Mouse (Mus musculus): ENCODE data around the gene Slc38a10. TPM values are rescaled to one million over a fixed set of nuclear protein-coding genes. Genes with fewer than 3 reads are reported as not detected.

The Slc38a10 gene
- polyA plus RNA-seq, 1 experiment from 2014 or later: 110 TPM

DNA sequence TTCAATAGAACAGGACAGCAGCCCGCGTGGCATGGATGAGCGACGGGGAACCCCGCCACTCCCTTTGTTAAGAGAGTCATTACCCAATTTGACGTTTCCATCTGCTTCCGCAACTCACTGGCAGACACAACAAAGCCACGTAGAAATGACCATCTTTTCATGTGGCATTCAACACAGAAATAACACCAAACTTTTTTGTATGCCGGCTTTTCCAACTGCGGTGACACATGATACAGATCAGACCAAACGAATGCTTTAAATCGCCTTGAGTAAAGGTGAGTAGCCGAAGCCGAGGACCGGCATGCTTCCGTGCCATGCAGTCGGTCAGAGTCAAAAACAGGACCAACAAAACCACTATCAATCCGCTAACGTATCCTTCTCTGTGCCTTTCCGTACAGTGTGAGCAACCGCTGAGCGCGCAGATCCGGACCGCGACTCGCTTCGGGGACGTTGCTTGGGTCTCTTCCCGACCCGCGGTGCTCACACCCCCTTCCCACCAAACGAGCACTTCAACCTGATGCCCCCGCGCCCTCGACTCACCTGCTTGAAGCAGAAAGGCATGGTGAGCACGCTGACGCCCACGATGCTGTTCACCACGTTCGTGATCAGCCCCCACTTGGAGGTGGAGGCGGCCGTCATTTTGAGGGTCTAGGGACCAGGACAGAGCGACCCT is 570 bp downstream of the Slc38a10 start:
- H3K4me3 ChIP-seq: peak overlapping the region; percentile 90
- H3K4me2 ChIP-seq: peak overlapping the region; percentile 74
- H3K9me3 ChIP-seq: no peaks in the 10 kb centered on the region
- WGBS: under 1% methylated on average over 44 of the region's 44 CpGs
- no peaks in the 10 kb centered on the region for H3K27me3 ChIP-seq
- 0 out of 2 replicates have a peak, but pooled peaks cover 11% of the 10 kb centered on the region for H3K36me3 ChIP-seq
- peak overlapping the region; percentile 88 for H3K27ac ChIP-seq
- peak overlapping the region; percentile 90 for H3K9ac ChIP-seq
- peak; percentile 34; the same call in 1 of the 2 replicates for ATAC-seq (ENCODE audit: low FRiP score)
- H3K4me1 ChIP-seq (replicated peaks): peaks cover 26% of the 10 kb centered on the region

DNA sequence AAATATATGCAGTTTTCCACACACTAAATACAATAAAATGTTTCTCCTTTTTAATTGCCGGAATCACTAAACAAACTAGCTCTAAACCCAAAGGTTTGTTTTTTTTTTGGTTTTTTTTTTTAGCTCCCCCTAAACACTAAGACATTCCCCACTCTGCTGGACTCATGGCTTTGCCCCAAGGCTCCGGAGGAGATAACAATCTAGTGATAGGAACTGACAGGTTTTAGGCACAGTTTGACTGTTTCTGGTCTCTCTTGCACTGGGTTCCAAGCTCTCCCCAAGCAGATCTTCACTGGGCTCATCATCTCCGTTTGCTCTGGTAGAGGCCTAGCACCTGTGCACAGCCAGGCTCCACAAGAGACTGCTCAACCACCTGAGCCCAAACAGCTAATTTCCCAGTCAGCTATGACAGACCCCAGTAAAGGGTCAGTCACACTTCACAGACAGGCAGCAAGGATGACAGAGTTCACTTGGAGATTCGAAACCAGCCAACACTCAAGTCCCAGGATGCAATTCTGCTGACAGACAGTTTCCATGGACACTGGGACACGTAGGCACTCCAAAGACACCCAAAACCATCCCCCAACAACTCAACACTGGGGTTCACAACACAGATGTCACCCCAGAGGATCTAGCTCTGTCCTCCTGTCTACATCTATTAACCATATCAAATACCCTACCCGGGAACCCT is 1.5 kb downstream of the Slc38a10 start:
- peak overlapping the region; percentile 90 for H3K4me3 ChIP-seq
- 0 out of 2 replicates have a peak, but pooled peaks cover 11% of the 10 kb centered on the region for H3K36me3 ChIP-seq
- 44% methylated on average over 6 of the region's 6 CpGs for WGBS
- H3K9ac ChIP-seq: peak overlapping the region; percentile 90
- peaks cover 30% of the 10 kb centered on the region for H3K4me1 ChIP-seq (replicated peaks)
- no peak for ATAC-seq (ENCODE audit: low FRiP score)
- no peaks in the 10 kb centered on the region for H3K9me3 ChIP-seq
- H3K27me3 ChIP-seq: no peaks in the 10 kb centered on the region
- H3K4me2 ChIP-seq: peak overlapping the region; percentile 74
- peak overlapping the region; percentile 88 for H3K27ac ChIP-seq

DNA sequence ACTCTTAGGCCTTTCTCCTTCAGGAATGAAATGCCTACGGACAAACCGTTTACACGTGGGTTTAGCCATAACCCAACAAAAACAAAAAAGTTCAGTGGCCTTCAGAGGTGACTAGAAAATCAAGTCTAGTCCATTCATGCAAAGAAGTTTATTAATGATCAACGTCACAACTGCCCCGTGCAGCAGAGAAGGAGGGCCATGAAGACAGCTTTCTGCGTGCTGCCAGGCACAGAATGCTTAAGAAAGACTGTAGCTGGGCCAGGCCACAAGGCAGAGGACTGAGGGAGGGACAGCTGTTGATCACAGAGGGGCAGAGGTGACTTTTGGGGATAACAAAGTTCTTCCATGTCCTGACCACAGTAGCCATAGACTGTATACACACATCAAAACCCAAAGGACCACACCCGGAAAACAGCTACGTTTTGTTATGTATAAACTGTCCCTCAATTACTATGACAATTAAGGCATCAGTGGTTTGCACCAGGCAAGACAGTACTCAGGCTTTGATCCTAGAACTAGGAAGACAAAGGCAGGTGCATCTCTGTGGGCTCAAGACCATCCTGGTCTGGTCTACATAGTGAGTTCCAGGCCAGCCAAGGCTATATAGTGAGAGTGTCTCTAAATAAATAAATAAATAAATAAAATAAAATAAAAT is 2.8 kb downstream of the Slc38a10 start:
- H3K4me1 ChIP-seq (replicated peaks): peaks cover 43% of the 10 kb centered on the region
- H3K9me3 ChIP-seq: no peaks in the 10 kb centered on the region
- H3K36me3 ChIP-seq: 0 out of 2 replicates have a peak, but pooled peaks cover 16% of the 10 kb centered on the region
- H3K4me2 ChIP-seq: no peak overlapping the region
- no peak overlapping the region for H3K27ac ChIP-seq
- no peaks in the 10 kb centered on the region for H3K27me3 ChIP-seq
- no peak overlapping the region for H3K9ac ChIP-seq
- WGBS: 89% methylated on average over 8 of the region's 8 CpGs
- H3K4me3 ChIP-seq: no peak overlapping the region
- no peak for ATAC-seq (ENCODE audit: low FRiP score)

- no peak overlapping the region for H3K4me2 ChIP-seq
- peaks cover 37% of the 10 kb centered on the region for H3K4me1 ChIP-seq (replicated peaks)
- H3K36me3 ChIP-seq: peaks cover 28% of the 10 kb centered on the region
- 74% methylated on average over 13 of the region's 13 CpGs for WGBS
- no peak overlapping the region for H3K4me3 ChIP-seq
- no peaks in the 10 kb centered on the region for H3K27me3 ChIP-seq
- no peak overlapping the region for H3K9ac ChIP-seq
- ATAC-seq (ENCODE audit: low FRiP score): no peak
- H3K9me3 ChIP-seq: no peaks in the 10 kb centered on the region
- H3K27ac ChIP-seq: no peak overlapping the region
Observed at GRCm38 (mm10) chr11:120143708-120144497, 7.2 kb downstream of the Slc38a10 start.

DNA sequence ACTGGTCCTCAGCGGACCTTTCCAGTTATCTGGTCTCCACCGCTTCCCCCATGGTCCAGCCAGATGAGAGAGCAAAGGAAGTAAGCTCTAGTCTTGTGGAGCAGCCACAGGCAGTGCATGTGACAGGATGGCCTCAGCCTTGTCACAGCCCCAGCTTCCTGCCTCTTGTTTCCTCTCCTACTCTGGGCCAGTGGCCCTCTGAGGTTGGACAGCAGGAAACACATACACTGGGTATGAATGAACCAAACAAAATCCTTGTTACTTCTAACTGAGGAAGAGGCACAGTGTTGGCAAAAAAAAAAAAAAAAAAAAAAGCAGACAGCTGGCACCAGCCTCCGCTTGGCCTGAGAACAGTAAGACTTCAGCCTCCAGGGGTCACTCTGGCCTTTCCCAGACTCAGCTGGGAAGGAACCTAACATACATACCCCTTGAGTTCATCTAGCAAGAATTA is 8.5 kb downstream of the Slc38a10 start:
- Histone ChIP-seq H3K27ac (no peak overlapping the region), H3K9ac (0 out of 2 replicates have a peak overlapping the region, but pooled peaks have one; percentile 51), H3K4me3 (no peak overlapping the region), H3K9me3 (no peaks in the 10 kb centered on the region), H3K27me3 (no peaks in the 10 kb centered on the region), H3K36me3 (peaks cover 40% of the 10 kb centered on the region), H3K4me2 (no peak overlapping the region), H3K4me1 (replicated peaks) (peaks cover 40% of the 10 kb centered on the region)
- ATAC-seq (ENCODE audit: low FRiP score): no peak
- WGBS: 76% methylated on average over 3 of the region's 3 CpGs

DNA sequence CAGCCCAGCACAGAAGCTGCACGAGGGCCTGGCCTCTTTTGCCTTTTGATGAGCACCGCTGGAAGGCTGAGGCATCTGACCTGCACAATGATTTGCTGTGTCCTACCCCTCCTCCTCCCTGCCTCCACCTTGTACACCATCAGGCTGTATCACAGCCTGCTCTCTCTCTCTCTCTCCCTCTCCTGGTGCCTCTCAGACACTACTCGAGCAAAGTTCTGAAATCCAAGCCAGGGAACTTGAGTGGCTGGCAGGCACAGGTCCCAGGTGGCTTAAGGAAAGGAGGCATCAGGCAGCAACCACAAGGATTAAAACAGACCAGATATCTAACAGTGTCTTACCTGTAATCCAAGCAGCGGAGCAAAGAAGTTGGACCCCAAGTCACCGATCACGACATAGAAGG is 10.9 kb downstream of the Slc38a10 start:
- H3K4me1 ChIP-seq (replicated peaks): peaks cover 52% of the 10 kb centered on the region
- 75% methylated on average over 6 of the region's 6 CpGs for WGBS
- H3K27me3 ChIP-seq: no peaks in the 10 kb centered on the region

DNA sequence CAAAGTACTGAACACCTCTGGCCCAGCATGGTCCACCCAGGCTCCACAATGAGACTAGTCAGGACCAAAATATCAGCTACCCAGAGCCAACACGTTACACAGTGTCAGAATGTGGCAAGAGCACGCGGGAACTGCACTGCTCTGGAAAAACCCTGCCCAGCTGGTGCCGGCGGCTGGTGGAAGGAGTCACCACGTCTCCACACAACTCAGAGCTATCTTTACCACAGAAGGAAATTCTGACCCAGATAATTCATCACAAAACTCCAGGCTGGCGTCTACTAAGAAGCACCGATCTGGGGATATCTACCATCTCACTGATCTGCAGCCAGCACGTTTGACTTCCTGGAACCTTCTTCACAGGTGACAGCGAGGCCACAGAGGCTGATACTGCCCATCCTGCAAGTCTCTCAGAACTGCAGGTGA is 11.8 kb downstream of the Slc38a10 start:
- H3K36me3 ChIP-seq: peaks cover 47% of the 10 kb centered on the region
- H3K27me3 ChIP-seq: no peaks in the 10 kb centered on the region
- 85% methylated on average over 10 of the region's 10 CpGs for WGBS
- ATAC-seq (ENCODE audit: low FRiP score): no peak
- no peaks in the 10 kb centered on the region for H3K9me3 ChIP-seq
- H3K4me3 ChIP-seq: no peak overlapping the region
- no peak overlapping the region for H3K4me2 ChIP-seq
- H3K27ac ChIP-seq: no peak overlapping the region
- H3K9ac ChIP-seq: no peak overlapping the region
- peaks cover 45% of the 10 kb centered on the region for H3K4me1 ChIP-seq (replicated peaks)

More for the DNA sequence above, 10.9 kb downstream of the Slc38a10 start:
- Histone ChIP-seq H3K27ac (no peak overlapping the region), H3K9ac (no peak overlapping the region), H3K36me3 (peaks cover 37% of the 10 kb centered on the region), H3K4me2 (no peak overlapping the region), H3K9me3 (no peaks in the 10 kb centered on the region), H3K4me3 (no peak overlapping the region)
- ATAC-seq (ENCODE audit: low FRiP score): no peak

DNA sequence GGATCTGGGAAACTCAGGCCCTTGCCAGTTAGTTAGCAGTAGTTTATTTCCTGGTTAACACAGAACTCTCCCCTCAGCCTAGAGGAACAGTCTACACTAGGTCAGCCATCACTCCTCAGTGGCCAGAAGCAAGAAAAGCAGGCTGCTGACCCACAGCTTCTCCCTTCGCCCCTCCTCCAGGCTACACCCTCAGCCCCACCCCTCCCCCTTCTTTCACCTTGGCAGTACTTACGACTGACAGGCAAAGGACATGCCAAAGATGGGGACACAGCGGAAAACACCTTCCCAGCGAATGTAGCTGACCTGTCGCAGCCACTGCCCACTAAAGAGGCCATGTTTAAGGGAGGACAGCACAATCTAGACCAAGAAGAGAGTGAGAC is 13.5 kb downstream of the Slc38a10 start:
- ATAC-seq (ENCODE audit: low FRiP score): no peak
- H3K9ac ChIP-seq: peak overlapping the region; percentile 46; the same call in 1 of the 2 replicates

DNA sequence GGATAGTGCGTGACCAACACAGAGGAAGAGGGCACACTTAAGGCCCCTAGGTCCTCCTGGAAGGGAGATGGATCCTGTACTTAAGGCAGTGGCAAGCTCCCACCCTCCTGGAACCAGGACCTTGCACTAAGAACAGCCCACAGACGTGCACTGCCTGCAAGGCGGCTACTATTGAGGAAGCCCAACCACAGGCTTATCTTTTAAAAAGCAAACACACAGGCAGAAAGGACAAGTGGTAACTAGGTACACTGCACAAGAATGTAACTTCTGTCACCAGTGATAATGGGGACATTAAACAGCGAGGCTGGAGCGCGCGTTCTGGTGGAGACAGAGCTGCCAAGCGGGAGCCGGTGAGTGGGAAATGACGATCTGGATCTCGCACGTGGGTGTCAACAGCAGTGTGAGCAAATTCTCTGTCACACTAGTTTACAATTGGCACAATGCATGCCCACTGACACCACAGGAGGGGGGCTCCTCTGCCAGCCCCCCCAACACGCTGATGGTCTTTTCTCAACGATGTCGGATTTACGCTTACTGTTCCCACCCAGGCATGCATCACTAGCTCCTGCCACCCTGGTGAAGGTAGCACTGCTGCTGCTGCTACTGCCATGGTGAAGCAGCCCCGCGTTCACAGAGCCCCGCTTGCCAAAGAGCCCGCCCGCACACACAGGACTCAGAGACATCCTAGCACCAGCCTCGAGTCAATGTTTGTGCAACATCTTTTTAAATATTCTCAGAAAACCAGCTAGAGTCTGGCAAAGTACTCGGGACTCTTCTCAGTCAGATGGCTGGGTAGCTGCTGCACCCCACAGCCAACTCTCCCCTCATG is 14.1 kb downstream of the Slc38a10 start:
- Histone ChIP-seq H3K4me2 (no peak overlapping the region), H3K9ac (no peak overlapping the region), H3K4me3 (no peak overlapping the region), H3K27ac (0 out of 2 replicates have a peak overlapping the region, but pooled peaks have one; percentile 9), H3K9me3 (no peaks in the 10 kb centered on the region), H3K4me1 (replicated peaks) (peaks cover 26% of the 10 kb centered on the region), H3K36me3 (peaks cover 57% of the 10 kb centered on the region), H3K27me3 (no peaks in the 10 kb centered on the region)
- 56% methylated on average over 23 of the region's 23 CpGs for WGBS
- ATAC-seq (ENCODE audit: low FRiP score): no peak

More for the DNA sequence above, 13.5 kb downstream of the Slc38a10 start:
- Histone ChIP-seq H3K27me3 (no peaks in the 10 kb centered on the region), H3K4me1 (replicated peaks) (peaks cover 31% of the 10 kb centered on the region), H3K9me3 (no peaks in the 10 kb centered on the region), H3K4me3 (no peak overlapping the region), H3K36me3 (peaks cover 51% of the 10 kb centered on the region), H3K27ac (no peak overlapping the region), H3K4me2 (no peak overlapping the region)
- WGBS: 60% methylated on average over 5 of the region's 5 CpGs

DNA sequence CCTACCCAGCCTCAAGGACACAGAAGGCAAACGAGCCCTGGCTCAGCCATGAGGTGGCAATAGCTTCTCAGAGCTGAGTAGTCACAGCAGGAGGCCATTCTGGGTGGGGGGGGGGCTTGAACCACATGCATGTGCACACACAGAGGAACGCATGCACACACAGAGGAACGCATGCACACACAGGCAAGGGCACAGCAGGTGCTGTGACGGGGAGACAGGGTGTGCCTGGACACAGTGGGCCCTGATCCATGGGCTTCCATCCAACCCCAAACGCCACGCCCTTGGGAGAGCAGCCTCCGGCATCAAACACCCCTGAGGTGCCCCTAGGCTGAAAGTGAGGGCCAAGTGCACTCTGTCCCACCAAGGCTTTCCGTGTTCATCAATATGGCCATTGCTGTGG is 15.0 kb downstream of the Slc38a10 start:
- H3K36me3 ChIP-seq: peaks cover 65% of the 10 kb centered on the region
- H3K9ac ChIP-seq: no peak overlapping the region
- no peak overlapping the region for H3K4me3 ChIP-seq
- no peak for ATAC-seq (ENCODE audit: low FRiP score)
- WGBS: 82% methylated on average over 8 of the region's 8 CpGs
- no peaks in the 10 kb centered on the region for H3K9me3 ChIP-seq
- no peaks in the 10 kb centered on the region for H3K27me3 ChIP-seq
- no peak overlapping the region for H3K4me2 ChIP-seq
- H3K27ac ChIP-seq: 0 out of 2 replicates have a peak overlapping the region, but pooled peaks have one; percentile 9
- H3K4me1 ChIP-seq (replicated peaks): peaks cover 26% of the 10 kb centered on the region

DNA sequence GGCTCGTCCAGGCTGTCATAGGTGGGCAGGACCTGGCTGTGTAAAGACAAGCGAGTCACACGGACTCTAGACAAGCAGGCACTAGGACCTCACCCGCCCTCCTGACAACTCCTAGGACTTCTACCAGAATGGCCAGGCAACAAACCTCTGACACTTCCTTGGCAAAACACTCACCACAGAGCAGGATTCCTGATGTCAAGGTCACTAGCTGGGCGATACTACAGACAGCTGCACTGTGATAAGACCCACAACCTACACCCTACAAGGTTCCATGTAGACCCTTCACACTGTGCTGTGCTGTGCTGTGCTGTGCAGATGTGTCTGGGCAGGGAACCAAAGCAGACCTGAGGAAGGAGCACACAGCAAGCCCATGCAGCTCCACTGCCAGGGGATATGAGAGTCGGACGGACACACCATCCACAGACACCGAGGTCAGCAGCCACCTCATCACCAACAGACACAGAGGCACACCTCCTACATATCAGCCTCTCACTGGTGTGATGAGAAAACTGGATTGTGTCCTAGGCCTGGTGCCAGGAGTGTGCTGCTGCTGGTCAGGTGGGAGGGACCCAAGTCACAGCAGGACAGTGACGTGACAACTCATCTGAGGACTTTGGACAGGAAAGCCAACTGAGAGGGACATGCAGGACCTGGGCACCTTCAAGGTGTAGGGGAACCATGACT is 16.2 kb downstream of the Slc38a10 start:
- ATAC-seq (ENCODE audit: low FRiP score): no peak
- no peaks in the 10 kb centered on the region for H3K27me3 ChIP-seq
- peaks cover 26% of the 10 kb centered on the region for H3K4me1 ChIP-seq (replicated peaks)
- H3K27ac ChIP-seq: no peak overlapping the region
- no peak overlapping the region for H3K9ac ChIP-seq
- H3K4me3 ChIP-seq: no peak overlapping the region
- peaks cover 70% of the 10 kb centered on the region for H3K36me3 ChIP-seq
- no peaks in the 10 kb centered on the region for H3K9me3 ChIP-seq
- H3K4me2 ChIP-seq: no peak overlapping the region
- 96% methylated on average over 9 of the region's 9 CpGs for WGBS
